In the genomic region with DNA sequence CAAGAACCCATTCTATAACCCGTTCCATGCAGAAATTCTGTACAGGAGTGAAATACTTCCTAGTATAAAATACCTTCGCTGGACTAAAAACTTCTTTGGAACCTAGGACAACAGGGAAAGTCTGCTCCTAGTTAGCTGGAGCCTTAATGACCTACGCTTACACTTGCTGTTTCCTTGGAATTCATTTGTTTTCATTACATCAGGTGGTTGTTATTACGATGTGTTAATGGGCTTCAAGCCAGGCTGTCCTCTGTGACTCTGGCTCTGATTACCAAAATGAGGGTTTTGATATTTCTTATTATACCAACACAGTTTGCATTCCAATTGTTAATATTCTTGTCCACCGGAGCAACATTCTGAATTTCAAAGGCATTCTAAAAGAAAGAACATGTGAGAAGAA, we compare ENCODE assay signal across 22 mouse cellular contexts.
DNase-seq lines count a peak whose midpoint lies in the region; ATAC-seq and TF ChIP-seq lines count a peak whose summit lies in the region.
"Had no signal": no experiment of that assay in that cellular context is flagged by ENCODE, and none has a peak within 500 bp of the region (broad histone marks: within the 10 kb centered on the region; RNA-seq: fewer than 3 reads in every experiment).

No protein-coding gene starts in this region.

- H3K9ac ChIP-seq in midbrain, postnatal 0 days (replicated peaks; ENCODE audit: low read length, poor library complexity, severe bottlenecking): no peak overlapping the region
- H3K9ac ChIP-seq in midbrain, embryonic 15.5 days: no peak overlapping the region
- H3K9ac ChIP-seq in limb, embryonic 14.5 days (ENCODE audit: low read depth, low read length, severe bottlenecking): no peak overlapping the region
- H3K9ac ChIP-seq: forebrain, embryonic 12.5 days; hindbrain, embryonic 14.5 days had no signal

- TF ChIP-seq POLR2A in limb, embryonic 14.5 days (IDR thresholded peaks at IDR 0.05; ENCODE audit: borderline replicate concordance, extremely low read depth, insufficient read depth, insufficient read length): no peak

- no peaks in the 10 kb centered on the region for H3K36me3 ChIP-seq in midbrain, postnatal 0 days (ENCODE audit: insufficient read depth, low read length)
- no peaks in the 10 kb centered on the region for H3K36me3 ChIP-seq in midbrain, embryonic 15.5 days (replicated peaks)
- no peaks in the 10 kb centered on the region for H3K36me3 ChIP-seq in limb, embryonic 14.5 days (ENCODE audit: control insufficient read depth, insufficient read depth, low read length)
- H3K36me3 ChIP-seq: forebrain, embryonic 12.5 days; heart, embryonic 10.5 days had no signal

- no peak for ATAC-seq in midbrain, postnatal 0 days (ENCODE audit: low FRiP score)
- no peak for ATAC-seq in midbrain, embryonic 15.5 days (replicated peaks)
- no peak for ATAC-seq in limb, embryonic 14.5 days (ENCODE audit: low FRiP score, low read depth)
- ATAC-seq in erythroid progenitor cell, adult 5-6 weeks (replicated peaks; ENCODE audit: low FRiP score, poor library complexity, severe bottlenecking): no peak
- ATAC-seq: activated CD4-positive, CD25-positive, alpha-beta regulatory T cell, adult 4 months; intestine, embryonic 16.5 days; Patski had no signal

- 84% methylated on average over 5 of the region's 5 CpGs for WGBS in midbrain, postnatal 0 days
- WGBS in midbrain, embryonic 15.5 days: 82% methylated on average over 5 of the region's 5 CpGs
- WGBS in limb, embryonic 14.5 days: 26% methylated on average over 5 of the region's 5 CpGs

- H3K27me3 ChIP-seq in midbrain, postnatal 0 days (ENCODE audit: insufficient read depth, low read length): no peaks in the 10 kb centered on the region
- H3K27me3 ChIP-seq in midbrain, embryonic 15.5 days (replicated peaks): no peaks in the 10 kb centered on the region
- no peaks in the 10 kb centered on the region for H3K27me3 ChIP-seq in limb, embryonic 14.5 days (ENCODE audit: control insufficient read depth, insufficient read depth, low read length)
- H3K27me3 ChIP-seq: forebrain, embryonic 12.5 days; Patski had no signal

- H3K9me3 ChIP-seq in midbrain, postnatal 0 days (ENCODE audit: low read length): no peaks in the 10 kb centered on the region
- no peaks in the 10 kb centered on the region for H3K9me3 ChIP-seq in midbrain, embryonic 15.5 days
- H3K9me3 ChIP-seq in limb, embryonic 14.5 days (ENCODE audit: control insufficient read depth, low read length): no peaks in the 10 kb centered on the region
- H3K9me3 ChIP-seq: forebrain, embryonic 12.5 days; heart, embryonic 10.5 days had no signal

- H3K4me3 ChIP-seq in midbrain, postnatal 0 days (ENCODE audit: low read depth, low read length): no peak overlapping the region
- no peak overlapping the region for H3K4me3 ChIP-seq in midbrain, embryonic 15.5 days
- no peak overlapping the region for H3K4me3 ChIP-seq in limb, embryonic 14.5 days (replicated peaks; ENCODE audit: low read length)
- H3K4me3 ChIP-seq: forebrain, embryonic 12.5 days; heart, embryonic 10.5 days had no signal

- no peak for TF ChIP-seq CTCF in midbrain, postnatal 0 days (IDR thresholded peaks at IDR 0.05)

- H3K4me2 ChIP-seq in midbrain, postnatal 0 days (ENCODE audit: low read depth, low read length, poor library complexity, severe bottlenecking): no peak overlapping the region
- no peak overlapping the region for H3K4me2 ChIP-seq in midbrain, embryonic 15.5 days
- no peak overlapping the region for H3K4me2 ChIP-seq in limb, embryonic 14.5 days (replicated peaks; ENCODE audit: low read depth, low read length, severe bottlenecking)
- H3K4me2 ChIP-seq: forebrain, embryonic 12.5 days; hindbrain, embryonic 14.5 days had no signal

- H3K27ac ChIP-seq in midbrain, postnatal 0 days (ENCODE audit: low read depth, low read length): no peak overlapping the region
- no peak overlapping the region for H3K27ac ChIP-seq in midbrain, embryonic 15.5 days
- H3K27ac ChIP-seq in limb, embryonic 14.5 days (replicated peaks; ENCODE audit: low read depth, low read length): no peak overlapping the region
- H3K27ac ChIP-seq: forebrain, embryonic 12.5 days; heart, embryonic 10.5 days; hindbrain, embryonic 14.5 days had no signal

- DNase-seq in cerebellum, postnatal 14 days: peak; percentile 42 to 65
- no peak for DNase-seq in cerebellum, adult 11-12 months
- peak; percentile 18 for DNase-seq in midbrain, postnatal 0 days (ENCODE audit: low spot score)
- peak; percentile 71 for DNase-seq in hindlimb bud, embryonic 11.5 days (ENCODE audit: extremely low spot score, low read depth, low spot score)
- peak; percentile 46 for DNase-seq in limb, embryonic 14.5 days (ENCODE audit: low spot score)
- DNase-seq in adrenal gland, adult 18-20 months (ENCODE audit: low spot score in 2 of 2): no peak
- DNase-seq: adrenal gland, adult 8-10 months; adrenal gland, postnatal 36 days; cerebellum, adult 11 months; cerebellum, adult 9-11 months; gastrocnemius, postnatal 10 days; heart, adult 18-20 months; heart, postnatal 14 days; kidney, adult 2 months had no signal

- H3K4me1 ChIP-seq in midbrain, postnatal 0 days (ENCODE audit: insufficient read depth, low read length): no peaks in the 10 kb centered on the region
- H3K4me1 ChIP-seq in midbrain, embryonic 15.5 days: no peaks in the 10 kb centered on the region
- H3K4me1 ChIP-seq in limb, embryonic 14.5 days (ENCODE audit: control insufficient read depth, insufficient read depth, low read length): no peaks in the 10 kb centered on the region
- H3K4me1 ChIP-seq: forebrain, embryonic 12.5 days; heart, embryonic 10.5 days had no signal

Comparison
In these comparisons a context has a peak if more than half of its experiments do, and no peak if none do; other contexts are left out.
1. DNase-seq: peak in cerebellum, postnatal 14 days (2 of 2), midbrain, postnatal 0 days (single experiment), hindlimb bud, embryonic 11.5 days (single experiment) and limb, embryonic 14.5 days (single experiment); none in cerebellum, adult 11-12 months (single experiment) and adrenal gland, adult 18-20 months (0 of 2).